Mouse (Mus musculus): Measurements from ENCODE around the gene Ccdc155.

Gene Ccdc155

DNA sequence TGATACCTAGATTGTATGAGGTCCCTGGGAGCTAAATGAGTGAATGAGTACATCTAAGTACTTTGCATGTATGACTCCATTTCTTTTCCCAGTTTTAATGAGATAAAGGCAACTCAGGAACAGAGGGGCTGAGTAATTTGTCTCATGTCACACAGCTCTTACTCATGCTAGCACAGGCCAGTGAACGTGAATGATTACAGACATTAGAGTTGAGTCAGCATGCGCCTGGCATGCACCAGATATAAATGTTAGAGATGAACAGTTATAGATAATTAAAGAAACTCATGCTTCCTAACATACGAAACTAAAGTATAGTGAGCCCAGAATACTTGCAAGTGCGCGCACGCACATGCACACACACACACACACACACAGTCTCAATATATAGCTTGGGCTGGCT, 14.5 kb downstream of the Ccdc155 start:
- DNase-seq (ENCODE audit: low read depth): no peak

GRCm38 (mm10) chr7:45189600-45189999, 15.1 kb downstream of the Ccdc155 start:
- DNase-seq (ENCODE audit: low read depth): no peak

DNA sequence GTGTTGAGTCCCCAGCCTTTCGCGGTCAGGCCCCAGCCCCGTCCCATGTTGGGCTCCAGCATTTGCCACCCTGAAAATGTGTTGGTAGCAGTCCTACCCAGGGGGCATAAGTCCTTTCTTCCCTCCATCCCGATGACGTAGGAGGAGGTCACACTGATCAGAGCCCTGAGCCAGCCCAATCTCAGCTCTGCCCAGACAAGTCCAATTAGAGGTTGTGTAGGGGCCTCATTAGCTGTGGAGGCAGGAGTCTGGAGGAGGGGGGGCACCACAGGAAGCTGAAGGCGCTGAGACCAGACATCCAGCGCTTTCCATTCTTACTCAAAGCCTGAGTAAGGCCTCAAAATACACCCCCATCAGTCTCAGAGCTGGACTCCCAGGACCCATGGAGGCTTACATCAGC, 18.8 kb downstream of the Ccdc155 start:
- no peak for DNase-seq (ENCODE audit: low read depth)

GRCm38 (mm10) chr7:45183672-45184071, 21.0 kb downstream of the Ccdc155 start:
- DNase-seq (ENCODE audit: low read depth): no peak

- DNase-seq (ENCODE audit: low read depth): no peak
Observed at GRCm38 (mm10) chr7:45182606-45183005, 22.1 kb downstream of the Ccdc155 start.

- peak; percentile 93 for DNase-seq (ENCODE audit: low read depth)
Observed at GRCm38 (mm10) chr7:45182199-45182601, 22.5 kb downstream of the Ccdc155 start.

DNA sequence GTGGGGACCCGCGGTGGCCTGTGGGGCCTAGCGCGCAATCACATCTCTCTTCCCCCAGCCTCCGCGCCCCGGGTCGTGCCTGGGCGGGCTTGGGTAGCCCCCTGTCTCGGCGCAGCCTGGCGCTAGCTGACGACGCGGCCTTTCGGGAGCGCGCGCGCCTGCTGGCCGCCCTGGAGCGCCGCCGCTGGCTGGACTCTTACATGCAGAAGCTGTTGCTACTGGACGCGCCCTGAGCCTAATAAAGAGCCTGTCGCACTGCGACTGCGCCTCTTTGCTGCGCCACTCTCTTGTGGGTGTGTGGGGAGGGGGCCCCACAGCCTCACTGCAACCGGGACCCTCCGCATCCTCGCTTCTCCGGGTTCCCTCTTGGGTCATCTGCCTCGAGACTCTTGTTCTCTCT, 23.2 kb downstream of the Ccdc155 start:
- peak; percentile 38 for DNase-seq (ENCODE audit: low read depth)

DNA sequence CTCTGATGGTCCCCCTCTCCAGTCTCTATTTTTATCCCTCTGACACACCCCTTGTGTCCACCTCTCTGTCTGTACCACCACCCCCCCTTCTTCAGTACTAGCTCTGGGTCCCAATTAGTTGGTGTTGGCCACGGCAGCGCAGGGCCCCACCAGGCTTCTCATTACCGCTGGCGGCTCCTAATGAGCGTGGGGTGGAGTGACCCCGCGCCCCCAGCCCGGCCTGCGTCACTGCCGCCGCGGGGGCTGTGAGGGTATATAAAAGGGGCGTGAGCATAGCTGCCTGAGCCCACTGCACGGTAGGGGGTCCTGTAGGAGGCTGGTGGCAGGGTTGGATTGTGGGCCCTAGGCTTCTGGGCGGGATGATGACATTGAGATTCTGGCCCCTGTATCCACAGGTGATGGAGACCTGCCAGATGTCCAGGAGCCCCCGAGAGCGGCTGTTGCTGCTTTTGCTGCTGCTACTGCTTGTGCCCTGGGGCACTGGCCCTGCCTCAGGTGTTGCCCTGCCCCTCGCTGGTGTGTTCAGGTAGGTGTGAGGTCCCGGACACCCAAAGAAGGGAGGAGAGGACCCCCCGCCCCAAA, 23.7 kb downstream of the Ccdc155 start, which contains the start of gene Pth2:
Gene Pth2, plus strand, starts transcription at position 100 of the 582 bp plus-strand sequence.
- DNase-seq (ENCODE audit: low read depth): no peak

DNA sequence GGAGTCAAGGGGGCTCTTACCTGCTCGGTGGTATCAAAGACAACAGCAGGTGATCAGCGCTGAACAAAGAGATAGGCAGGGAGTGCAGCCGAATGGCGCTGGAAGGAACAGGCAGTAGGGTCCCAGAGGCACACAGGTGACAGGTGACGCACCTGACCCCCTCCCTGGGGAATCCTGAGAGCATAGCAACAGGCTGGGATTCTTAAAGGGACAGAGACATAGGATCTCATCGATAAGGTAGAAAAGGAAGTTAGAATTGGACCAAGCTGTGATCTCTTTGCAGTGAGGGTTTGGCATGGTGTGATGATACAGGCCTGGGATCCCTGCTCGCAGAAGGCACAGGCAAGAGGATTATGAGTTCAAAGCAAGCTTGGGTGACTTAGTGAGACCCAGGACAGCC, 25.2 kb downstream of the Ccdc155 start, which contains the start of gene Gfy:
Gene Gfy, minus strand, starts transcription at position 101 of the 400 bp plus-strand sequence.
- DNase-seq (ENCODE audit: low read depth): no peak

DNA sequence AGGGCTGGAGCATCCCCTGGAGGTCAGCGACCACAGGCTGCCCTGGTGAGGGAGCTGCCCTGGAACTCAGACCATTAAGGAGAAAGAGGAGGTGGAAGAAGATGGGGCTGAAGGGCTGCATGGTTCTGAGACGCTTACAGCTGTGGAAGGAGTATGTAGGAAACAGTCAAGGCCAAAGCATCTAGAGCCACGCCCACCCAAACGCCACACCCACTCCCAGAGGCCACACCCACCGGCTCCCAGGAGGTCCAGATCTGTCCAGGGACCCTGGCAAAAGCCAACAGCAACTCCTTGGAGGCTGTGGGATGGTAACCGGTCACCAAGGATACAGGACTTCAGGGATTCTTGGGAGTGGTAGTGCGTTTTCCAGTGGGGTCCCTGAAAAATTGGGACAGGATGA, 26.1 kb downstream of the Ccdc155 start:
- DNase-seq (ENCODE audit: low read depth): peak; percentile 36

DNA sequence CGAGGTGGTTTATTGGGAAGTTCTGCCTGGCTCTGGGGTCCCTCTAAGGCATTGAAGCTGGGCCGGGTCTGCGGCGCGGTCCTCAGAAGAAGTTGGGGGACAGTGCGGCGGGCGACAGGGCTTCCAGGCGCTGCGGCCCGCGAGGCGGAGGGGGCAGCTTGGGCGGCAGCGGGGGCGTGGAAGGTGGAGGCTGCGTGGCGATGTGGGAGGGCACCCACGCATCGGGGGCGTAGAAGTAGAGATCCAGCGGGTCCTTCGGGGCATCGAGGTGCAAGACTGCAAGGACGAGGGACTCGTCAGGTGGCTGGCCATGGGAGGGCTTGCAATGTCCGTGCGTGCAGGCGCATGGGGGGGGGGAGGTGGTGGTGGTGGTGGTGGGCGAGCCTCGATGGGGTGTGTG, 28.3 kb downstream of the Ccdc155 start:
- DNase-seq (ENCODE audit: low read depth): no peak

DNA sequence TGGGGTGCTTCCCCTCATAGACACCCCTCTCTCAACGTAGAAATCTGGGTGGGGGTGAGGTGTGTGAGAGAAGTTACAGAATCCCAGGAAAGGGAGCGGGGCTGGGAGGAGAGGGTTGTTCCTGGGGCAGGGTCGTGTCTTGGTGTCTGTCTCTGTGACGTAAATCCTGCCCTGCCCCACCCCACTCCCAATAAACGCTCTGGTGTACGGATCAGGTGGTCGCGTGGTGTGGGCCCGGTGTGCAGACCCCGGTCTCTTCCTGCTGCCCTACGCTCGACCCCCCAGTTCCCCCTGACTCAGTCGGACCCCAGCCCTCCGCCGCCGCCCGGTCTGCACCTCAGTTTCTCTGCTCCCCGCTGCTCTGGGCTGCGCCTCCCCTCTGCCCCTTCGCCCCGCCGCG, 28.8 kb downstream of the Ccdc155 start:
- no peak for DNase-seq (ENCODE audit: low read depth)

DNA sequence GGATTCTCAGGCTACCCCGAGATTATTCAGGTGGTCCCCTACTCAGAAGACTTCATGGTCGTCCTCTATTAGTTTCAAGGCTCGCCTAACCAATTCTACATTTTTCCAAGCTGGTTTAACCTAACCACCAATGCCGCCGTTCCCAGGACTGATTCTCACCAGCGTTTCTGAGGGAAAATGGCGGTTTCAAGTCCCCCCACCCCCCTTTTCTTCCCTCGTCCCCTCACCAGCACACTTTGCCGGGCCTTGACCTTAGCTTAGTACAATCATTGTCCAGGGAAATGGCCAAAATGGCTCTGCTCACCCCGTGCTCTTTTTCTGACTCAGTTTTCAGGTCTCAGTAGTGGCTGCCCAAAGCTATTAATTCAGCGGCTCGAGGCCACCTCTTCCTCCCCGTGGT, 29.3 kb downstream of the Ccdc155 start:
- DNase-seq (ENCODE audit: low read depth): no peak

DNA sequence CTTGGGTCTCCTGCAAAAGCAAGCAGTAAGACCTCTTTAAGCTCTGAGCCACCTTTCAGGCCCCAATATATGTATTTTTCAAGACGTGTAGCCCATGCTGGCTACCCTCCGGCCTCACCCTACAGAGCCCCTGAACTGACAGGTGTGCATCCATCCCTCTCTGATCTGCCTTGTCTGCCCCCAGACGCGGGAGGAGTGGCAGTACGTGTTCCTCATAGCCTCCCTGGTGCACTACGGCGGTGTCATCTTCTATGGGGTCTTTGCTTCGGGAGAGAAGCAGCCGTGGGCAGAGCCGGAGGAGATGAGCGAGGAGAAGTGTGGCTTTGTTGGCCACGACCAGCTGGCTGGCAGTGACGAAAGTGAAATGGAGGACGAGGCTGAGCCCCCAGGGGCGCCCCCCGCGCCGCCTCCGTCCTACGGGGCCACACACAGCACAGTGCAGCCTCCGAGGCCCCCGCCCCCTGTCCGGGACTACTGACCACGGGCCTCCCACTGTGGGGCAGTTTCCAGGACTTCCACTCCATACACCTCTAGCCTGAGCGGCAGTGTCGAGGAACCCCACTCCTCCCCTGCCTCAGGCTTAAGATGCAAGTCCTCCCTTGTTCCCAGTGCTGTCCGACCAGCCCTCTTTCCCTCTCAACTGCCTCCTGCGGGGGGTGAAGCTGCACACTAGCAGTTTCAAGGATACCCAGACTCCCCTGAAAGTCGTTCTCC, 30.0 kb downstream of the Ccdc155 start:
- DNase-seq (ENCODE audit: low read depth): no peak

- DNase-seq (ENCODE audit: low read depth): peak; percentile 80
Observed at GRCm38 (mm10) chr7:45173772-45174171, 30.9 kb downstream of the Ccdc155 start.

- peak; percentile 75 for DNase-seq (ENCODE audit: low read depth)
Observed at GRCm38 (mm10) chr7:45172974-45173373, 31.7 kb downstream of the Ccdc155 start.

DNA sequence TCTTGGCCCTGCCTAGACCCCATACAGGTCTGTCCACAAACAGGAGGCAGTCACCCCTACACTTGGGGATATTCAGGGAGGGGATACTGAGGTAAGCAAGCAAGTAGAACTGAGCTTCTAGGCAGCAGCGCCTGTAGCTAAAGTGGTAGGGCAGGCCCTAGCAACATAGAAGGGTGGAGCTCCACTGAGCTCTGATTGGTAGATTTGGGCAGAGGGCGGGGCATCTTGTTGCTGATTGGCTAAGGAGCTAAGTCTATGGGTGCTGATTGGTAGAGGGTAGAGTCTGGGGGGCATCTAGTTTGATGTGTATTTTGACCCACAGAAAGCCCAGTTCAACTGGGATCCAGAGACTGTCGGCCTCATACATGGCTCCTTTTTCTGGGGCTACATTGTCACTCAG, 35.2 kb downstream of the Ccdc155 start:
- DNase-seq (ENCODE audit: low read depth): peak; percentile 47

GRCm38 (mm10) chr7:45168656-45169055, 36.0 kb downstream of the Ccdc155 start:
- DNase-seq (ENCODE audit: low read depth): no peak

DNA sequence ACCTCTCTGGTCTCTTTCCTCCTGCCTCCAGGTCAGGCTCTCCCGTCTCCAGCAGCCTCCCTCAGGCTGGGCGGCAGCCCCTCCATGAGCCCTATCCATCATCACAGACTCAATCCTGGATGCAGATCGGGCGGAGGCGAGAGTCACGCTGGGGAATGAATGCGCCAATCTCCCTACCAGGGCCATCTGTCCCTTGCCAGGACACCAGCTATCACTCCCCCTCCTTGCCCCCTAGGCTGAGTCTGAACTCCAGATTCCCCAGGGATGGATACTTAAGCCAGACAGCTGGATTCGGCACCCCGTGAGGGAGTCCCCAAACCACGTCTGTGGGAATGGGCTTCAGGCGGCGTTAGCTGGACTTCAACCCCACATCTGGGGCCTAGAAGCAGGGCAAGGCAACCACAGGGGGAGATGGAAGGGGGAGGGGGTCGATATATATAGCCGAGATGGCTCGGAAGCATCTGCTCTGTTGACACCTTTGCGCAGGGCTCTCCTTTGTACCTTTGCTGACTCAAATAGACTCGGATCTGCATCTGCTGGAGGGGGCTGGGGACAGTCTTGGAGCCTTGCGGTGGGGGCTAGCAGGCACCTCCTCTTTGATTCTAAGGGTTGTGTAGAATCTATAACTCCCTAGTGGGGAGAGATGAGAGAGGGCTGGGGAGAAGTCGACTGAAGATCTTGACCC, 36.8 kb downstream of the Ccdc155 start:
- no peak for DNase-seq (ENCODE audit: low read depth)

- DNase-seq (ENCODE audit: low read depth): no peak
Observed at GRCm38 (mm10) chr7:45166950-45167401, 37.7 kb downstream of the Ccdc155 start.

DNA sequence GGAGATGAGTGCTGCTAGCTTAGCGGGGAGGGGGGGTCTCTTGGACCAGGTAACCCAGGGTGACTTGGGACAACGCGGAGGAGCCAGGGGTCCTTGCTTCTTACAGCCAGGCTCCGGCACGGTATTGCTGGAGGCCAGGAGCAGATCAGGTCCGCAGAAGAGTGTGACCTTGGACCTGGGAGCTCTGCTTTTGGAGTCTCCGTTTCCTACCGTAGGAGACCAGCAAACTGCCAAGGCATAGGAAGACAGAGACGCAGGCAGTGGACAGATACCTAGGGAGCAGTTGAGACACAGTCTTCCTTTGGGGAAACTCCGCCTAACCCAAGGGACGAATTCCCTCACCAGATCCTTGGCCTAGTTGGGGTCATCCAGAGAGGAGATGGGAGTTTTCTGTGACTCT, 39.0 kb downstream of the Ccdc155 start:
- DNase-seq (ENCODE audit: low read depth): no peak

GRCm38 (mm10) chr7:45164833-45165232, 39.9 kb downstream of the Ccdc155 start:
- DNase-seq (ENCODE audit: low read depth): no peak

Measured in induced T-regulatory cell, adult 2 months (primary cell).